Mouse (Mus musculus): Measurements from ENCODE around the gene Bmper.

- TF ChIP-seq ZNF384 (IDR thresholded peaks at IDR 0.05; ENCODE audit: low read depth, low read length): no peak
- TF ChIP-seq POLR2AphosphoS2 (IDR thresholded peaks at IDR 0.05; ENCODE audit: low read depth, low read length): no peak
- no peak for TF ChIP-seq IRF4 (IDR thresholded peaks at IDR 0.05; ENCODE audit: low read depth, low read length)
Measured at GRCm38 (mm10) chr9:23358108-23358507, 135.2 kb downstream of the Bmper start.
